Mouse (Mus musculus) midbrain, embryonic 12.5 days (tissue): Measurements from ENCODE around the gene Pard3b. TPM values are rescaled to one million over a fixed set of nuclear protein-coding genes. Genes with fewer than 3 reads are reported as not detected.
"Not testable (repeated sequence)": the region's sequence is repeated elsewhere in the genome, so short reads cannot be mapped to it uniquely, and the experiment has no call there.

ENCODE experiments used
- ATAC-seq: fragments of 200-750 bp; cut with Nextera tagmentation; 2 replicates; pipeline ENCODE4 v1.8.0; 2017; ENCODE audit warnings: low read depth, moderate TSS enrichment, moderate library complexity; ENCODE audit not compliant: low FRiP score
- H3K27ac ChIP-seq: fragments of 300-500 bp; sonication (generic); replicated peaks from 2 replicates; pipeline ENCODE4 v1.5.1; 2016; ENCODE audit warnings: mild to moderate bottlenecking
- H3K27me3 ChIP-seq: fragments of 300-500 bp; sonication (generic); 2 replicates; pipeline ENCODE4 v1.6.1; 2016; ENCODE audit warnings: mild to moderate bottlenecking
- H3K36me3 ChIP-seq: fragments of 300-500 bp; sonication (generic); 2 replicates; pipeline ENCODE4 v1.6.1; 2016
- H3K4me1 ChIP-seq: fragments of 300-500 bp; sonication (generic); 2 replicates; pipeline ENCODE4 v1.6.1; 2016
- H3K4me2 ChIP-seq: fragments of 300-500 bp; sonication (generic); replicated peaks from 2 replicates; pipeline ENCODE4 v1.6.1; 2016; ENCODE audit warnings: mild to moderate bottlenecking, moderate library complexity
- H3K4me3 ChIP-seq: fragments of 300-500 bp; sonication (generic); 2 replicates; pipeline ENCODE4 v1.5.1; 2016; ENCODE audit warnings: mild to moderate bottlenecking
- H3K9ac ChIP-seq: fragments of 300-500 bp; sonication (generic); replicated peaks from 2 replicates; pipeline ENCODE4 v1.6.1; 2016; ENCODE audit warnings: mild to moderate bottlenecking, moderate library complexity
- H3K9me3 ChIP-seq: fragments of 300-500 bp; sonication (generic); 2 replicates; pipeline ENCODE4 v1.6.1; 2016; ENCODE audit warnings: mild to moderate bottlenecking
- WGBS: fragments of 180-500 bp; shearing (Covaris S2); methylation state at CpG from one replicate; pipeline ENCODE4 v1.1.7; 2016; 5-methylcytosine and 5-hydroxymethylcytosine counted together
- polyA plus RNA-seq: library from polyadenylated mRNA; unstranded; fragments of >200 nt; fragmentation: Nextera tagmentation; extraction: Ambion mirVana; gene quantifications from 2 replicates; pipeline ENCODE4 v1.2.1, GENCODE M21; 2016

Gene Pard3b
- polyA plus RNA-seq, 1 experiment from 2014 or later, result 18.5 TPM

DNA sequence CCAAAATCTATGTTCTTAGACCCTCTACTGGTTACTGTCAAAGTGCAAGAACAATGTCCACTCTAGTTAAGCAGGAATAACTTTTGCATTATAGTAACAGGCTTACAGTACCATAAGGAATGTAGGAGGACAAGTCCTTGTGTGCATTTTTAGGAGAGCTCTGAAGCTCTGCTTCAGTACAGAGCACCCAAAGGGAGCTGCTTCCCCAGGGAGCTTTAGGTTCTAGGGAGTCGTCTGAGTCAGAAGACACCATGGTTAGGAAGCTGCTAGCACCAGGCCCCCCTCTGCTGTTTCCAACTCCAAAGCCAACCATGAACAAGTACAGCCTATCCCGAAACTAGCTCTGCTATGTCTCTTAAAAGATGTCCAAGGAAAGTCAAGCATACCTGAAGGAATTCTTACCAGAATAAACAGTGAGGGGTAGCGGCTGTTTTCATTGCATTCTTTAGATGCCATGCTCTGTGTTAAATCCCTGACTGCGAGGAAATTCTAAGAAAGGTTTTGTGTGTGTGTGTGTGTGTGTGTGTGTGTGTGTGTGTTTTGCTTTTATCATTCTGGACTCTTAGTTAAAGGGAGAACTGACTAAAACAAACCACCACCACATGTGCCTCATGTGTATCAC, 941.8 kb downstream of the Pard3b start:
- WGBS, result 46% methylated on average over 4 of the region's 4 CpGs
- H3K27me3 ChIP-seq, result no peaks in the 10 kb centered on the region
- H3K9ac ChIP-seq, result no peak overlapping the region
- H3K27ac ChIP-seq, result no peak overlapping the region
- ATAC-seq, result no peak
- H3K9me3 ChIP-seq, result no peaks in the 10 kb centered on the region
- no peak overlapping the region for H3K4me2 ChIP-seq
- H3K36me3 ChIP-seq, result no peaks in the 10 kb centered on the region
- H3K4me3 ChIP-seq, result no peak overlapping the region
- 0 out of 2 replicates have a peak, but pooled peaks cover 2% of the 10 kb centered on the region for H3K4me1 ChIP-seq

- Histone ChIP-seq H3K27ac (no peak overlapping the region), H3K9ac (no peak overlapping the region), H3K4me3 (no peak overlapping the region), H3K27me3 (no peaks in the 10 kb centered on the region), H3K36me3 (no peaks in the 10 kb centered on the region), H3K4me1 (no peaks in the 10 kb centered on the region), H3K4me2 (no peak overlapping the region), H3K9me3 (no peaks in the 10 kb centered on the region)
- 89% methylated on average over 4 of the region's 4 CpGs for WGBS
- ATAC-seq, result no peak
Observed at GRCm38 (mm10) chr1:62582476-62582875, 943.9 kb downstream of the Pard3b start.

GRCm38 (mm10) chr1:62587536-62587935, 948.9 kb downstream of the Pard3b start:
- no peak for ATAC-seq
- H3K4me2 ChIP-seq, result no peak overlapping the region
- no peak overlapping the region for H3K9ac ChIP-seq
- no peaks in the 10 kb centered on the region for H3K27me3 ChIP-seq
- peaks cover 12% of the 10 kb centered on the region; the same call in 1 of the 2 replicates for H3K4me1 ChIP-seq
- no peaks in the 10 kb centered on the region for H3K9me3 ChIP-seq
- H3K27ac ChIP-seq, result no peak overlapping the region
- 92% methylated on average over 6 of the region's 6 CpGs for WGBS
- H3K36me3 ChIP-seq, result no peaks in the 10 kb centered on the region
- H3K4me3 ChIP-seq, result no peak overlapping the region

DNA sequence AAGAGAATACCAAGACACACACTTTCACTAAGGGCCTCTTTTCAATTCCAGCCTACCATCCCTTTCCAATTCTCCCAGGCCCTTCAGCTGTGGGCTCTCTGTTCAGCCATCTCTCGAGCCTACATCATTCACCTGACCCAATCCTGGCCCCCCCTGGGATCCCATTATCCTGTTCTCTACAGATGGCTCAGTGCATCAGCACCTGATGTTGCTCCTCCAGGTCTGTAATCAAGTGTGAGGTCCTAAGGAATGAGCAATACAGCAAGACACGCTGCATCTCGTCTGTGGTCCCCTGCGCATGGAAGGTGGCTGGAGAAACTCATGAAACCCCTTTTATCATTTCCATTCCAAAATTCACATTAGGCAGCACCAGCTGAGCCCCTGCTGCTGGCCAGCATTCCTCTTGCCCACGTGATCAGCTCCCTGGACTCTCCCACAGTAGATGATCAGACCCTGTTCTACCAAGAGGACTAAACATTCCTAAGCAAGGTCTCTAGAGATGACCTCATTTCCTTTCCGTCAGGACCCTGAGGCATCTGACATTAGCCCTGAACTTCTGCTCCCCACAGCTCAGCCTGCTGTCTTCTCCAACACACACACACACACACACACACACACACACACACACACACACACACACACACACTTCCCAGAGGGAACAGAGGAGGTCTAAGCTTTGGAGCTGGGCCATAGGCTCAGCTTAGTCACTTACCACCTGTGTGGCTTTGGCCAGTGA, 952.8 kb downstream of the Pard3b start:
- Histone ChIP-seq H3K27me3 (no peaks in the 10 kb centered on the region), H3K9ac (no peak overlapping the region), H3K9me3 (no peaks in the 10 kb centered on the region), H3K4me3 (no peak overlapping the region), H3K36me3 (no peaks in the 10 kb centered on the region), H3K27ac (peak overlapping the region; percentile 30; the same call in 1 of the 2 replicates), H3K4me2 (no peak overlapping the region), H3K4me1 (peaks cover 12% of the 10 kb centered on the region; the same call in 1 of the 2 replicates)
- 47% methylated on average over 6 of the region's 6 CpGs for WGBS
- peak; percentile 58 for ATAC-seq

DNA sequence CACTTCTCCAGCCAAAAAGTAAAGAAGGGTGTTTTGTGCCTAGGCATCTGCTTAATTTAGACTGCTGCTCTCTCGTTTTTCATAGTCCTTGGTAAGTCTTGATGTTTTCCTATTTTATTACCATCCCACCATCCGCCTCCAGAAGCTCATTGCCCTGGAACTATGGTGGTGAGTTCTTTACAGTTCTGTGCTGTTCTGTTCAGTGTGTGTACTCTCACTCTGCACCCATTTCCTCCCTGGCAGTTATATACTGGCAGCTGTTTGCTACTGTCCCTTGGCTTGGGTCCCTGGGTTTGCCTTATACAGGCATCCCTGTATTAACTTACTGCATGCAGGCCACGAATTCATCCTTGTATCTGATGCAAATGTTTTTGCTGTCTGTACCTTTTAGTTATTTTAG, 956.8 kb downstream of the Pard3b start:
- no peaks in the 10 kb centered on the region for H3K27me3 ChIP-seq
- no peak overlapping the region for H3K9ac ChIP-seq
- 80% methylated on average over 3 of the region's 3 CpGs for WGBS
- peaks cover 12% of the 10 kb centered on the region; the same call in 1 of the 2 replicates for H3K4me1 ChIP-seq
- no peaks in the 10 kb centered on the region for H3K36me3 ChIP-seq
- H3K9me3 ChIP-seq, result no peaks in the 10 kb centered on the region
- H3K27ac ChIP-seq, result no peak overlapping the region
- H3K4me3 ChIP-seq, result no peak overlapping the region
- ATAC-seq, result no peak
- no peak overlapping the region for H3K4me2 ChIP-seq

DNA sequence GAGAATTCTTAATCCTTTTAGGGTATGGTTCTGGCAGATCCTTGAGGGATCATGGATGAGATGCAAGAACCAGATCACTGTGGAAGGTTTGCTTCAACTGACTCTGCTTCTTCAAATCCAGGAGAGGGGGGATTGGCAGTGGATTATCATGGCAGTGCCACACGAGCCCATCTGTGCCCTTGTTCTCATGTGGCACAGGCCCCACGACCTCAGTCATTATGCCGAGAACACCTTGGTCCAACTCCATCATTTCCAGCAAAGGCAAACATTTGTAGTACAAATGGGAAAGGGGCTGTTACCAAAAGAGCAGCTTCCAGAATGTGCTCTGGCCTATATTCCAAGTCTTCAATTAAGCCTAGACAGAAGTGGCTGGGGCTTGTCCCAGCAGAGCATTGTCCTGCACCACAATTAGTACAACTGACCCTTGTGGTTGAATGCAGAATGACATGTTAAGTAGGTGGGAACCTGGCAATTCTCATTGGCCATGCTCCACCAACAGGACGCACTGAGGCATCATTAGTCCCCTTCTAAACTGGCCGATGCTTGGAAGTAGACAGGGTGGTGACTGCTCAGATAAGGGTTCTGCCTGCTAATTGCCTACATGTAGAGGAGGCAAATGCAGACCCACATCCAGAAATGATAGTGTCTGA, 959.3 kb downstream of the Pard3b start:
- no peak overlapping the region for H3K9ac ChIP-seq
- H3K9me3 ChIP-seq, result no peaks in the 10 kb centered on the region
- H3K4me3 ChIP-seq, result no peak overlapping the region
- no peak for ATAC-seq
- H3K4me1 ChIP-seq, result no peaks in the 10 kb centered on the region
- 85% methylated on average over 5 of the region's 5 CpGs for WGBS
- H3K36me3 ChIP-seq, result no peaks in the 10 kb centered on the region
- no peak overlapping the region for H3K4me2 ChIP-seq
- H3K27me3 ChIP-seq, result no peaks in the 10 kb centered on the region
- H3K27ac ChIP-seq, result no peak overlapping the region

DNA sequence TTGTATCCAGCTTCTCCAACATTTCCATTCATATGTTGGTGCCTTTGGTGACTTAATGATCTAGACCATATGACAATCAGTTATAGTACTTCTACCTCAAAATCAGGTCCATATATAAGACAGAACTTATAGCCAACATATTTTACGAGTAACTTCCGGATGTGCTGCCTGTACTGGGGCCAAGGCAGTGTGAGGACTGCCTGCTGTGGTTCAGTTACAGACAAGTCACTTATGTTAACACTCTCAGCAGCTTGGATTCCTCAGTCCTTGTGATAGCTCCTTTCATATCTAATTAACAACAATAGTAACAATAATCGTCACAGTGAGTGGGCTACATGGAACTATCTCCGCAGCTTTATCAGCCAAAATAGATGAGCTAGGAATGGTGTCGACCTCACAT, 959.9 kb downstream of the Pard3b start:
- no peak for ATAC-seq
- WGBS, result 91% methylated on average over 5 of the region's 5 CpGs
- H3K4me3 ChIP-seq, result no peak overlapping the region

DNA sequence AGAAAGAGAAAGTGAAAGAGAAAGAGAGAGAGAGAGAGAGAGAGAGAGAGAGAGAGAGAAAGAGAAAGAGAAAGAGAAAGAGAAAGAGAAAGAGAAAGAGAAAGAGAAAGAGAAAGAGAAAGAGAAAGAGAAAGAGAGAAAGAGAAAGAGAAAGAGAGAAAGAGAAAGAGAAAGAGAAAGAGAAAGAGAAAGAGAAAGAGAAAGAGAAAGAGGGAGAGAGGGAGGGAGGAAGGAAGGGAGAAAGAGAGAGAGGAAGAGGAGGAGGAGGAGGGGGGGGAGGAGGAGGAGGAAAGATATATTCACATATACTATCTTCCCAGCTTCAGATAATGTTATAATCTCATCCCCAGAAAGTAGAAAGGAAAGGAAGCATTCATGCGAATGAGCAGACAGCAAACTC, 966.0 kb downstream of the Pard3b start:
- not testable (repeated sequence) for H3K4me3 ChIP-seq, ATAC-seq, H3K27ac ChIP-seq, H3K4me1 ChIP-seq, H3K4me2 ChIP-seq, H3K9ac ChIP-seq, H3K36me3 ChIP-seq, H3K9me3 ChIP-seq, H3K27me3 ChIP-seq
- WGBS, result 92% methylated on average over 1 of the region's 1 CpGs

More for the DNA sequence above, 959.9 kb downstream of the Pard3b start:
- Histone ChIP-seq H3K36me3 (no peaks in the 10 kb centered on the region), H3K4me2 (no peak overlapping the region), H3K27me3 (no peaks in the 10 kb centered on the region), H3K9me3 (no peaks in the 10 kb centered on the region), H3K9ac (no peak overlapping the region), H3K27ac (no peak overlapping the region), H3K4me1 (no peaks in the 10 kb centered on the region)

DNA sequence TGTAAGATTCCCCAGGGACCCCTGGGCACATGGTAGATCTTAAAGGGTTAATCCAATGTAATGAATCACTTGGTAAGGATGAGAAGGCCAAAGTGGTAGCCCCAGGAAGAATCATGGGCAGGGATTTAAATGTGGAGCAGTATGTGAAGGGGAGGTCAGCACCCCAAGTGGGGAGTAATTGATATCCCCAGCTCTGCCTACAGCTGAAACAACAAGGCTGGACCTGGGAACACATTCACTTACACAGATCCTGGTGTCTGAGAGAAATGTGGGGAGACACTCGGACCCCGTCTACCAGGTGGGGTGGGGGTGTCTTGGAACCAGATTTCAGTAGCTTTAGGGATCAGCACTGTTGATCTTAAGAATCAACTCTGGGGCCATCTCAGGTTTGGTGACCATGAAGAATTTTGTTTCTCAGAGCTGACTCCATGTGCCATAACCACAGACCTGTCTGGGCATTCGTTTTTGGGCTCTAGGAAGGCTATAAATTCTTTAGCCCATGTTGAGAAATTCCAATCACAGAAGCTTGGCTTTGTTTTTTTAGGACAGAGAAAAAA, 979.6 kb downstream of the Pard3b start:
- no peak overlapping the region for H3K4me2 ChIP-seq
- 77% methylated on average over 3 of the region's 3 CpGs for WGBS
- H3K4me1 ChIP-seq, result no peaks in the 10 kb centered on the region
- H3K4me3 ChIP-seq, result no peak overlapping the region
- H3K9ac ChIP-seq, result no peak overlapping the region
- no peak overlapping the region for H3K27ac ChIP-seq
- no peaks in the 10 kb centered on the region for H3K27me3 ChIP-seq
- H3K9me3 ChIP-seq, result no peaks in the 10 kb centered on the region
- no peaks in the 10 kb centered on the region for H3K36me3 ChIP-seq
- no peak for ATAC-seq

- ATAC-seq, result no peak
- Histone ChIP-seq H3K9me3 (no peaks in the 10 kb centered on the region), H3K4me1 (no peaks in the 10 kb centered on the region), H3K27ac (no peak overlapping the region), H3K9ac (no peak overlapping the region), H3K36me3 (no peaks in the 10 kb centered on the region), H3K4me2 (no peak overlapping the region), H3K4me3 (no peak overlapping the region), H3K27me3 (no peaks in the 10 kb centered on the region)
- 87% methylated on average over 5 of the region's 5 CpGs for WGBS
Observed at GRCm38 (mm10) chr1:62619456-62619855, 980.8 kb downstream of the Pard3b start.

GRCm38 (mm10) chr1:62622447-62622846, 983.8 kb downstream of the Pard3b start:
- Histone ChIP-seq H3K4me1 (no peaks in the 10 kb centered on the region), H3K27ac (no peak overlapping the region), H3K4me2 (no peak overlapping the region), H3K27me3 (no peaks in the 10 kb centered on the region), H3K36me3 (no peaks in the 10 kb centered on the region), H3K4me3 (no peak overlapping the region), H3K9ac (no peak overlapping the region), H3K9me3 (no peaks in the 10 kb centered on the region)
- no peak for ATAC-seq
- WGBS, result 90% methylated on average over 1 of the region's 1 CpGs

DNA sequence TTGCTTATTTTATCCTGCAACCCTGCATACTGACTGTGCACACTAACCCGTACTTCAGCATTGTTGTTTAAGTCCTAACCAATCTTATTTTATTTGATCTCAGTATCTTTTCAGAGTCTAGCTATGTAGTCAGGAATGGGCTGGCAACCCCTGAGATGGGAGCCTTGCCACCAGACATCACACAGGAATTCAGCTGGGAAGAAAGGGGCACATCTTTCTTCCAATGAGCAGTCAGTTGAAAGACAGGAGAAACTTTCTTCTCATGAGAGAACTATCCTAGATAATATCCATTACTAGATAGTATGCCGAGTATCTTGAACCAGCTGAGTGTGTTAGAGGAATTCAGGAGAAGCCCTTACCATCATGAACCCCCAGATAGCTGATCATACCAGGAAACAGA, 985.5 kb downstream of the Pard3b start:
- Histone ChIP-seq H3K27me3 (no peaks in the 10 kb centered on the region), H3K27ac (no peak overlapping the region)
- WGBS, result 94% methylated on average over 2 of the region's 2 CpGs

More for the DNA sequence above, 985.5 kb downstream of the Pard3b start:
- H3K9ac ChIP-seq, result no peak overlapping the region
- ATAC-seq, result no peak
- no peaks in the 10 kb centered on the region for H3K36me3 ChIP-seq
- no peak overlapping the region for H3K4me3 ChIP-seq
- no peak overlapping the region for H3K4me2 ChIP-seq
- no peaks in the 10 kb centered on the region for H3K4me1 ChIP-seq
- H3K9me3 ChIP-seq, result no peaks in the 10 kb centered on the region
